Mouse (Mus musculus): ENCODE measurements around the gene Pmis2.
A peak's percentile ranks its signal among the peaks of the same experiment; 100 is the strongest.

Gene Pmis2

DNA sequence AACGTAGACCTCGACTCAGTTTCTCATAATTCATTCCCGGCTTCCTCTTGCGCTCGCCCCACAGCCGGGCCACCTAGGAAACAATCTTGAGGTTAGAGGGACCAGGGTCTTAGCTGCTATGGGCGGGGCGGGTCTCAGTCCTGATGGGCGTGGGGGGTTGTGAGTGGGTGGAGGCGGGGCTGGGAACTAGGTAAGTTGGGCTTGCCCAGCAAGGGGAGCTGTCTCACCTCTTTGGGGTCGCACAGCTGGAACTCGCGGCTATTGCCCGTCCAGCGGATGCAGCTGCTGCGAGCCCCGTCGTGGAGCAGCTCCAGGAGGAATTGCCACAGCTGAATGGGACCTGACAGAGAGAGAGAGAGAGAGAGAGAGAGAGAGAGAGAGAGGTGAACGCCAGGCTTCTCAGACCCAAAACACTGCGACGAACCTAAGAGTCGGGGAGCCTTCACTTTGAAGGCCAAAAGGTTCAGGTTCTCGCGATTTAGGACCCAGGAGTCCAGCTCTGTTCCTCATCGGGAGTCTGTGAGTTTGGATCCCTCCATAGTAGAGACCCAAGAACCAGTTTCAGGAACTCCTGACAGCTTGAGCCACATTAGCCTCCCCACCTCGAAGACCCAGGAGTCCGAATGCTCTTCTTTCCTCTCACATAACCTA lies 37.5 kb downstream of the Pmis2 start:
- no peak for DNase-seq

DNA sequence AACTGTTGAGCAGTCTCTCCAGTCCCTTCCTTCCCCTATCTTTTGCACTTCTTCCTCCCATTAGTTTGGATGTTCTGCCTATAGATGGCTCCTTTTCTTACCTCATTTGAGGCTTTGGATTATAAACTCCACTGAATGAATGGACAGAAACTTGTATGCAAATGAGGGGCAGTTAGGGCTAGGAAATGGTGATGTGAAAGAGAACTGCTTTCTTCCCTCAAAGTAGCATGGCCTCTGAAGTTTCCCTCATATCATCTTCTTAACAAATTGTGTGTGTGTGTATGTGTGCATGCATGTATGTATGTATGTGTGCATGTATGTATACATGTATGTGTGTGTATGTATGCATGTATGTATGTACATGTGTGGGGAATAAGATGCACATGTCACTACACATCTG lies 42.4 kb downstream of the Pmis2 start:
- DNase-seq: no peak

DNA sequence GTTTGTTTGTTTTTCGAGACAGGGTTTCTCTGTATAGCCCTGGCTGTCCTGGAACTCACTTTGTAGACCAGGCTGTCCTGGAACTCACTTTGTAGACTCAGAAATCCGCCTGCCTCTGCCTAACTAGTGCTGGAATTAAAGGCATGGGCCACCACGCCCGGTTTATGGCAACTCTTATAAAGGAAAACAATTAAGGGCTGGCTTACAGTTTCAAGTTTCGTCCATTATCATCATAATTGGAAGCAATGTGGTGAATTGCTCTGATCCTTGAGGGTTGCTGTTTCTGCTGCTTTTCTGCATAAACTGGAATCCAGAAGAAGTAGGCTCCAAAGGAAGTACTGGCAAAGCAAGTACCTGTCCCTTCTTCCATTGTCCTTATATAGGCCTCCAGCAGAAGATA lies 44.8 kb downstream of the Pmis2 start:
- DNase-seq: no peak

DNA sequence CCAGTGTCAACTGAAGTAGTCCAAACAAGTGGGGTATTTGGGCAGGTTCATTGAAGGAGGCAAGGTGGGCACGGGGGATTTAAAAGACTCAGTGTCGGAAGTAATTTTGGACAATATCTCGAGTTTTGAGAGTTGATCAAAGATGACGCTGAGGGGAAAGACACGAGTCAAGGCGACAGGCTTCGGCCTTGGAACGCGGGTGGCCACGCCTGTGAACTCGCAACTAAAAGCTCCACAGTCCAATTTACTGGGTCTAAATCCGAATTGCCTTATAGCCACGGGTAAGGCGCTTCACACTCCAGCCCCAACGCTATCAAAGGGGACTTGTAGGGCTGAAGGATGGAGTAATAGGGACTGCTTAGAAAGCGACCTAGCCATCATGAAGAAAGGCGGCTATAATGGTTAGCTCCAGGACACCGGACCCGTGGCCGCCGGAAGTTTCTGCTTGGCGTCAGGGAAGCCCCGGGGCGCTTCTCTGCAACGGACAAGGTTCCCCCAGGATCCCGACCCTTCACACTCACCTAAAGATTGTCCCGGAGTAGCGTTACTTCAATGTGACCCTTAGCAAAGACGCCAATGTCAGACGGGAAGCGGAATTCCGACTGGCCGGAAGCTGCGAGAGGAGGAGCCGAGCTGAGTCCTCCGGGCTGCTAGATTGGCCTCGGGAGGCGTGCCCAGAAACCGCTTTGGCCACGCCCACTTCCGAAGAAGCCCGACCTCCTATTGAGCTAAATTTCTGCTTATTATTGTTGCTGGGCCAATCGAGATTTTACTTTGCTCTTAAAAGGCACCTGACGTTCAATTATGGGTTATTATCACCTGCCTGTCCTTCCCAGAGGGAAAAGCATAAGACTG lies 45.6 kb downstream of the Pmis2 start, which contains the start of gene Cox6b1:
Gene Cox6b1, minus strand, starts transcription at position 622 of the 855 bp plus-strand sequence.
- DNase-seq: peak; percentile 89 to 90

Data from kidney, adult 8-10 months (tissue).